Mouse (Mus musculus): ENCODE measurements at regions not wholly inside any gene's neighbourhood (a gene's known extent, or its start where the extent isn't known, plus 50 kb on each side); places are given as distances from the start of the nearest gene placed in this dataset.

DNA sequence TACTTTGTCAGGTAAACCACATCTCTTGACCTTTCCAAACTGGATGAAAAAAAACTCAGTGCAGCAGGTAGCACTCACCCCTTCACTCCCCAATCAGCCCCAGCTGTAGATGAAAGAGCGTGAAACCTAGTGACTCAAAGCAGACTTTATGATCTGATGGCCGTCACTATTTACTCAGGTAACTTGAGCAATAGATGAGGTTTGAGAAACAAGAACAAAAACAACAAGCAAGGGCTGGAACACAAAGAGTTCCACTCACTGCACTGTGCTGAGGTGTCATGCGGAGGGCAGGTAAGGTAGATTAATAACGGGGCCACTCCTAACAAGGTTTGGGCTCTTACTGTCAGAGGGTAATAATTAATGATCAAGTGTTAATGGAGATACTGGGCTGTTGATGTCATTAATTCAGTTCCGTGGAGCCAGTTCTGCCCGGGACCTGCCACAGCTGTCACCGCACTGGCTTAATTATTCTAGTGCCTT is 170.4 kb upstream of the Zeb2 start:
- in situ Hi-C loops (cut with MboI; ENCODE audit: unreplicated experiment in 2 of 2) = loop anchor here in 1 of 2 experiments (10.0 kb wide), 1 partner anchor 173 kb away; the partner anchor contains the start of gene Zeb2

DNA sequence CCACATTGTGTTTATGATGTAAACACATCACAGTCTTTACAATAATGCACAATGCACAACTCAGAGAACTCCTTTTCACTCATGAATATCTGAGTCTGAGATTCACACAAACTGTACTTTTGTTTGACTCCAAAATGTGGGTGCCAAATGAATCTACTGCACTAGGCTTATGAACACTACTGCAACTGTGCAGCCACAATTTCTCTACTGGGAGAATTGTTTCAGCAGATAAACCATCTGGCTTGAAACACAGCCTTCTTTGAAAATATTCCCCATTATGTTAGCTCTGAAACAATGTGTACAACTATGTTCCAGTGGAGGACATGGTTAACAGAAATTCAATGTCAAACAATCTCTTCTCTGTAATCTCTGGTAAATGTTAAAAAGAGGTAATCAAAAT is 166.6 kb upstream of the Zeb2 start:
- in situ Hi-C loops (cut with MboI; ENCODE audit: unreplicated experiment in 2 of 2) = loop anchor here (5.0 to 10.0 kb wide), 2 partner anchors 169 to 172 kb away; partner anchors contain the start of gene Zeb2 (in 1 of the 2)

DNA sequence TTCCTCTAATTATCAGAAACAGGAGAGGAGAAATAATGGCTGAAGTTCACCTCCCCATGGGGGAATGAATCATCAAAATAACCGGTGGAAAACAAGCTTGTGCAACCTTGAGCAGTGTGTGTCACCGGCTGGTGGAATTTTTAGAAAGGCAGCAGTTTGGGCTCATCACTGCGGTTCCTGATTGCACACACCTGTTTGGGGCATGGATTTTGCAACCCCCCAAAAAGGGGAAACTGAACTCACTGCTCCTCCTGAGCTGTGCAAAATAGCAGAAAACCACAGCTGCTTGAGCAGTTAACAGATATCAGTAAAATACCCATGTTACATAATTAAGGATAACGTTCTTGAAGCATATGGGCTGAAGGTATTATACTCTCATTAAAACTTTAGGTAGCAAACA is 162.3 kb upstream of the Zeb2 start:
- in situ Hi-C loops (cut with MboI; ENCODE audit: unreplicated experiment in 2 of 2) = no loop called here

DNA sequence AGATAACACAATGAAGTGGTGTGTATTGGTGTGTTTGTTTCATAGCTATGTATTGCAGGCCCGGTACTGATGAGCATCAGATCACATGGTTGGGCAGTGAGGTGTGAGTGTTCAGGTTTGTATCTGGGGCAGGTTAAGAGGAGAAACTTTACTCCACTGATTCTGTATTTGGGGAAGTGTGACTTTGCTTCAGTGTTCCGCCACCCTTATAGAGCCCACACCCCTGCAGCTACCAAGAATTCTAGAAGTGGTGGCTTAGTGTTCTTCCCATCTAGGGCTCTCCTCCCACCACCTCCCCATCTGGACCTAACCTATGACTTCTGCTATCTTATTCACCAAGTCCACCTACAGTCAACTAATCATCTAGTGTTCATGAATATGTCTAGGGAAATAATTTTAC is 160.4 kb upstream of the Zeb2 start:
- in situ Hi-C loops (cut with MboI; ENCODE audit: unreplicated experiment in 2 of 2) = no loop called here

DNA sequence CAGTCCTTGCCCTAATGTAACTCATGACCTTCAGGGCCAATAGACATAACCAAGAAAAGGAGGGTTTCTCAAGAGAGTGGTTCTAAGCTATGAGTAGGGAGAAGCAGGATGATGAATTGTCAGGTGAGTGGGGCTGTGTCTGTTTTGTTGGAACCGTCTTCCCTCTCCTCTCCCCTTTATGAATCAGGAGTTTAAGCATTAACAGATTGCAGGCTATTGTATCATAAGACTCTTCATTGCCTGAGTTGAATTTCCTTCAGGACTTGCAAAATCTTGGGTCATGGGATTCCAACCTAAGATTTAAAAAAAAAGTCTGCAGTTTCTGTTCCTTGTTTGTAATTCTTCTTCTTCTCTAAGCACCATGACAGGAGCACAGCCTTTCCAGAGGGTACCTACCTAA is 159.5 kb upstream of the Zeb2 start:
- in situ Hi-C loops (cut with MboI; ENCODE audit: unreplicated experiment in 2 of 2) = no loop called here

DNA sequence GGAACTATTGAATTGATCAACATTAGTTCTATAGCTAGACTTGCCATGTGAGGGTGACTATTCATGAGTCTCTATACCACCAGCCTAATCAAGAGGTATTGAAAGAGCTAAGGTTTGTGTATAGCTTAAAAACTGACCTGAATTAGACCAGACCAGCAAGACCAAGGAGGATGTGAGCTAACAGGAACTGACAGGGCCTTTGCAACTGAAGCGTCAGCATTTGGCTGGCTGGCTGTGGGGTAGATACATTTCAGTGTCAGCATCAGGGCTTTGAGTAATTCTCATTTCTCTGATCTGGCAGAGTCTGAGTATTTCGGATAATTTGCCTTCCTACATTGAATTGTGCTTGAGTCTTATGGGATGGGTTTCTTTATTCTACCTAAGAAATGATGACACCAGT is 152.8 kb upstream of the Zeb2 start:
- in situ Hi-C loops (cut with MboI; ENCODE audit: unreplicated experiment in 2 of 2) = loop anchor here in 1 of 2 experiments (25.0 kb wide), 1 partner anchor 1267 kb away; no protein-coding TSS in a partner anchor

DNA sequence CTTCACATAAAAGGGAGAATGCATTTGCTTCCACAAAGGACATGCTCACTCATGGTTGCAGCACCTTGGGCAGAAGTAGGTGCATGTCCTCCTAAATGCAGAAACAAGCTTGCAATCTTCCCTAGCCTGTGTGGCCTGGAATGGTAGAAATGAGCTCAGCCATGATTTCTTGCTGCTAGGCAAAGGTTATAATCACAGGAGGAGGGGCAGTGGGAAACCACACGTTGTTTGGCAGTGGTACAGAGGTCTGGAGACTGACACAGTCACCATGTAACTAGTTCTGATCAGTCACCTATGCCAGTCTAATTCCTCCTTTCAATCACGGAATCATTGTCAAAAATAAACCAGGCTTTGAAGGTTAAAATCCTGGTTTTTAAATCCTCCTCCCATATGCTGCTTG is 148.6 kb upstream of the Zeb2 start:
- in situ Hi-C loops (cut with MboI; ENCODE audit: unreplicated experiment in 2 of 2) = loop anchor here in 1 of 2 experiments (25.0 kb wide), 1 partner anchor 1271 kb away; no protein-coding TSS in a partner anchor

DNA sequence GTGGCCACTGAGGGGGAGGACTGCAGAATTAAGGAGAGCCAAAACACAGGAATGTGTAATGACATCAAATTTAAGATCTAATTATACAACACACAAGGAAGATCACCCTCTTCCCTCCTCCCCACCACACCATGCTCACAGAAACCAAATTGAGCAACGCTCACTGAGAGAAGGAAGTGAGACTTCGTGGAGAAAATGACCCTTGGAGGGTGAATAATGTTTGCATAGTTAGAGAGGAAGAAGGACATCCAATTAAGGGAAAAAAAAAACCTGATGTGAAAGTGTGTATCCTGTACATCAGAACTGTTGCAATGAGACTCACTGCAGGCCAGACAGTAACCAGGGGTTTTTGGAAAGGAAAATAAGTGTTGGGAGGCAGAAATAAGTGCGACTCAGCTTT is 144.8 kb upstream of the Zeb2 start:
- in situ Hi-C loops (cut with MboI; ENCODE audit: unreplicated experiment in 2 of 2) = loop anchor here in 1 of 2 experiments (25.0 kb wide), 1 partner anchor 1275 kb away; no protein-coding TSS in a partner anchor

DNA sequence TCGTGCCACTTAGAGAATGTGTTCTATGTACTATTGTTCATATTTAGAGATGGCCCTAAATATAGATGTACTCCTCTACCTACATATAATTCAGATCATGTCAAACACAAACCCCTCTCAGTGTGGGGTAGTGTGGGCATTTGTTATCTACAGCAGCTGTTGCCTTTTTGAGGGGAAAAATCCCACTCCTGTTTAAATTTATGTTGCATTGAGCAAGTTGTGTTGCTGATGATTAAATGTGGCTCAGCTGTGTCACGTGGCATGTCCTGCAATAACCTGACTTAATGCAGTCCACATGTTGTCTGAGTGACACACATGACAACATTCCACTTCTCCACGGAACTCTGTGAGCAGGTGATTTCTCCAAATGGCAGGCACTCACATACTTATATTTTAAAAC is 141.7 kb upstream of the Zeb2 start:
- in situ Hi-C loops (cut with MboI; ENCODE audit: unreplicated experiment in 2 of 2) = loop anchor here in 1 of 2 experiments (5.0 to 25.0 kb wide), 3 partner anchors 147 to 1278 kb away; partner anchors contain the start of gene Gtdc1

DNA sequence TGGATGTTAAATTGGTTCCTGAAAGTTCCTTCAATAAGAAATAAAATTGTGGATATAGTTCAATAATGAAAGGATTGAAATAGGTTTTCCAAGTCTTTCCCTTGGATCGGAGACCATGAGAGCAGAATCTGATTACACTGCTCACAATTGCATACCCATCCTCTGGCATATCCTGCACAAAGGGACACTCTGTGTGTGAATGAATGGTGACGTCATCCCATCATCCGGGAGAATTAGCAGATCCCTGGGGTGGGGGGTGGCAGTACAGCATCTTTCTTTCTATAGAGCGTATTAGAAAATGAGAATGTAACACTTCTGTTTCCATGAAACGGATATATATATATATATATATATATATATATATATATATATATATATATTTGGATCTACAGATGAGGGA is 139.2 kb upstream of the Zeb2 start:
- in situ Hi-C loops (cut with MboI; ENCODE audit: unreplicated experiment in 2 of 2) = loop anchor here in 1 of 2 experiments (5.0 to 25.0 kb wide), 3 partner anchors 144 to 1281 kb away; partner anchors contain the start of gene Gtdc1

DNA sequence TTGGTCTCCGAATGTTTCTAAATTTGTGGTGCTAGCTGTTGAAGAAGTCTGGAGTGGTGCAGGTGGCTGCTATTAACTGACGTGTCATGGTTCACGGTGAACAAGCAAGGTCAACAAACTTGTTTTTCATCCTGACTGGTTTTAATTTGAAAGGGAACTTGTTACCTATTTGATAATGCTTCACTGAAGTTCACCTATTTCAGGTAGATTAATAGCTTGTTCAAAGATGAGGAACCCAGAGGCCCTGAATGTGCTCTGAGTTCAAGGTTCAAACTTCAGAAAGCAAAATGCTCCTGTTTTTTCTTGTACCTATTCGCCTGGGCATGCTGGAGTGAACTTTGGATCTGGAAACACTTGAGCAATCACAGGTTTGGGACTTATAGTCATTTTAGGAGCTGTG is 136.7 kb upstream of the Zeb2 start:
- in situ Hi-C loops (cut with MboI; ENCODE audit: unreplicated experiment in 2 of 2) = loop anchor here in 1 of 2 experiments (10.0 to 25.0 kb wide), 2 partner anchors 329 to 1283 kb away; partner anchors contain the start of gene Gtdc1

DNA sequence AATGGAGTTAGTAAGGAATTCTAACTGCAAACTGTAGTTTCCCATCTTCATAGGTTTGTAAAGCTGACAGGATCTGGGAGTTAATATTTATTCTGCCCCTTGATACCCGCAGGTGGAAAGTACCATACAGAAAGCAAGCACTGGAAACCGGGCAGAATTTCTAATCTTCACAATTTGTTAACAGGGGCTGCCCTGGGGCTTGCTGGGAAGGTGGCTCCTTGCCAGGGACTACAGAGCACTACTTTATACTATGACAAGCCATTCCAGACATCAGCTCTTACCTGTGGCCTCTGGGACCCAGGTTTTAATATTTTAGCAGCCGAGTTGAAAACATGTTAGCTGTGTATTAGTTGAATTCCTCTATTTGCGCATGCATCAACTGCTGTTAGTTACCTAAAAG is 135.1 kb upstream of the Zeb2 start:
- in situ Hi-C loops (cut with MboI; ENCODE audit: unreplicated experiment in 2 of 2) = loop anchor here in 1 of 2 experiments (10.0 to 25.0 kb wide), 2 partner anchors 328 to 1285 kb away; partner anchors contain the start of gene Gtdc1

DNA sequence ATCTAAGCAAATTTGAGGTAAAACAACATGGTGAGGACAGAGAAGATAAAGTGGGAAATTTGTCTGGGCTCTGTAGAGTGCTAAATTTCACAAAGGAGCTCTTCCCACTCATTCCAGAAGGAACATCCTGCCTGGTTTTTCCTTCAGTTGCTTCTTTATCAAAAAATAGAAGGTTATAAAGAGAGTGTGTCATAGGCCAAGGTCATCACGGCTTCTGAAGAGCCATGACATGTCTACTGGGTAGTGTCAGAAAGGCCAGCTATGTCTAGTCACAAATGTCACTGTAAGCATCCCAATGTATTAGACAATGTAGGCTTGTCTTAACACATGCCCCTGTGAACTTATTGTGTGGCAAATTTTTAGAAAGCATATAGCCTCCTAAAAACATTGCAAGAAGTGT is 132.5 kb upstream of the Zeb2 start:
- in situ Hi-C loops (cut with MboI; ENCODE audit: unreplicated experiment in 2 of 2) = loop anchor here in 1 of 2 experiments (5.0 to 25.0 kb wide), 3 partner anchors 92 to 1288 kb away; partner anchors contain the start of gene Gtdc1

DNA sequence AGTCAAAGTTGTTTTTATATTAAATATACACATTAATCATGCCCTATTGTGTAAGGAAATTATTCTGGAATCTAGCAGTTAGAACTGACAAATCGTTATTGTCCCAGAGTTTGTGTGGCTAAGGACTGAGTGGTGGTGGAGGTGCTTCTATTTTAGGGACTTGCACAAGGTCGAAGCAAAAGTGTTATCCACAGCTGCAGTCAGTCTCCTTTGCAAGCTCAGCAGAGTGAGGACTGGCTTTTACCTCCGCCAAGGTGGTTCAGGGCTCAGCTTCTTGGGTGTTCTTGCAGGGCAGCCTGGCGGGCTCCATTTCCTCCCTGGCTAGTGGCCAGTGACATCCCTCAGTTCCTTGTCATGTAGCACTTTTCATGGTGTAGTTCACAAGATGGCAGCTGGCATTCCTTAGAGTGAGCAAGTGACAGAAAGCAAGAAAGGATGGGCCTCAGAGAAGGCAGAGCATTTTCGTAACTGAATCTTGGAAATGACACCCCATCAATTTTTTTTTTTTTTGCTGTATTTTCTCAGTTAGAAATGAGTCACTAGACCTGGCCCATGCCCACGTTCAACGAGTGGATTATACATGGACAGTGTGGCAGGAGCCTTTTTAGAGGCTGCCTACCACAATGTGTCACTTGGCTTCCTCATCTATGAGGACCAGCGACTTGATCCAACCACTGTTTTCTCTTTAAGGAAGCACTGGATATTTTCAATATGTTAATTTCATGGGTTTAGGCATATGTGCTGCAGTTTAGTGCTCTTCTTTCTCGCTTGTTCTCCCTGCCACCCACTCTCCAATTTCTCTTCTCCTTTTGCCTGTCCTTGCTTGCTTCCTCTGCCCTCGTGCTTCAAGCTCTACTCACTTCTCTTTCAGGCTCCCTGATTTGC is 129.1 kb upstream of the Zeb2 start:
- in situ Hi-C loops (cut with MboI; ENCODE audit: unreplicated experiment in 2 of 2) = loop anchor here in 1 of 2 experiments (5.0 kb wide), 1 partner anchor 89 kb away; no protein-coding TSS in a partner anchor

DNA sequence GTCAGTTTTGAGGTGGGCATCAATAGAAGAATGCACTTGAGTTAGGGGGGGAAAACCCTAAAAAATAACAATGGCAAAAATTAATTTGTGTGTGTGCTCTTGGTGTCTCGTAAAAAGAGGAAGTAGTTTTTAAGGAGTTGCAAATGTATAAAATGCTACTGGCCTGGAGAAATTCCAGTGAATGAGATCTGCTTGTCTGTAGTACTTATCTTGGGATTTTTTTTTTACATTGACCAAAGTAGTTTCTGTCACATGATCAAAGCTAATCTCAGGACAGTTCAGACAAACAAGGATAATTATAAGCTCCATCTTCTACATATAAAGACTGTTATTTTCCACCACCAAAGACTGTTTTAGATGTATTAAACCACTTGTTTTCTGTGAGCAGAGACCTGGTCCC is 128.3 kb upstream of the Zeb2 start:
- in situ Hi-C loops (cut with MboI; ENCODE audit: unreplicated experiment in 2 of 2) = loop anchor here in 1 of 2 experiments (5.0 kb wide), 1 partner anchor 88 kb away; no protein-coding TSS in a partner anchor

DNA sequence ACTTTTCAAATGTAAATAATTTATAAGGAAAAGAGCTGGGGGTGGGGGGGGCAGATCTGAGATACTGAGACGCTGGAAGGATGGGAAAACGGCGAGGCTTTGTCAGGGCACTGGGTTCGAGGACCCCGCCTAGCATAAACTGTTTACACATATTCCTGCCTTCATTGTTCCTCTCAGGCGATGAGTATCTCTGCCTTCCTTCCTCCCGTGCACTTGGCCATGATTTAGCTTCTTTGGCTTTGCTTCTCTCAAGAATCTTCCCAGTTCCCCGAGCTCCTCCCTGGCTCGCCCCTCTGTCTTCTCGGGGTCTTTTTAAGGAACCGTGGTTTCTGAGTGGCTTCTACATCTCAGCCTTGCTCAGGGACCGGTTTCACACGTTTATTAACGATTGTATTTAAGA is 127.3 kb upstream of the Zeb2 start:
- in situ Hi-C loops (cut with MboI; ENCODE audit: unreplicated experiment in 2 of 2) = no loop called here

DNA sequence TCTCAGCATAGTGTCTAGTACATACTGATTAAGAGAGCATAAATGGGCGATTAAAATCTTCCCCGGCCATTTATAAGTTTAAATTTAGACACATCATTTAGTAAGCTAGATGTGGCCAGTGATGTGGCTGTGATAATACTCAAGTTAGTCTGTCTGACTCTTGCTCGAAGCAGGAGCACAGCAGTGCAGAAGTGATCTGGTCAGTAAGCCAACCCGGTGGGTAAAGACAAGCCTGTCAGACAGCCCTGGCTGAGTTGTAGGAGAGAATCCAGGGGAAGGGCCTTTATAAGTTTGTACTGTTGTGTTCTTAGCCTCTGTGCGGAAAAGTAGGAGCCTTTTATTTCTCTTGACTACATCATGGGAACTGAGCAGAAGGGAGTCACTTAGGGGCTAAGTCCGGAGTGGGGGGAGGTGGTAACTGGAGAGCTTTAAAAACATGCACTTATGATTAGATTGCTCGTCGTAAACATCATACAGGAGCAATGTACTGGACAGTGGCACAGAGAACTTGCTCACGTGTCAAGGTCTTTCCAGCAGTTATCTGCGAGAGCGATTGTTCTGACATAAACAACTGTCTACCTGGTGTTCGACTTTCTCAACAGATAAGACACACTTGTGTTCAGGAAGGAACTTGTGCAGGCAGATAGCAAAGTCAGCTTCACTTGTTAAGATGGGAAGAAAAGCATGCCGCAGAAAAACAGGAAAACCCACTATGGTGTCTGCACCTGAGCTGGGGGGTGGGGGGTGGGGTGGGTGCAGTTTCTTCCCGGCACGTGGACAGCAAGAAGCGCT is 122.5 kb upstream of the Zeb2 start:
- in situ Hi-C loops (cut with MboI; ENCODE audit: unreplicated experiment in 2 of 2) = no loop called here

DNA sequence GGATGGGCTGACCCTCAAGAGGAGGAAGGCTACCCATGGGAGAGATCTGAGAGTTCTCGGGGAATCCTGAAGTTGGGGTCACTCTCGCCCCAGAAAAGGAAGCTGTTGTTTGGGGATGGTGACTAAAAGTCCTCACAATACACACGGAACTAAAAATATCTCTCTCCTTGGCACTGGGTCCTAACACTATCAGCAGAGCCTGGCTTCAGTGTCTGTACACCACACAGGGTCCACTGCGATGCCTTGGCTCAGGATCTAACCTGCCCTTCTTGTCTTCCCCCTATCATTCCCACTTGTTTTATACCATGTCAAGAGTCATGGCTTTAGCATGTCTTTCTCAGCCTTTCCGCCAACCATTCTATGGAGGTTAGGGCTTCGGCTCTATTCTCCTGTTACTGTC is 121.8 kb upstream of the Zeb2 start:
- in situ Hi-C loops (cut with MboI; ENCODE audit: unreplicated experiment in 2 of 2) = no loop called here

DNA sequence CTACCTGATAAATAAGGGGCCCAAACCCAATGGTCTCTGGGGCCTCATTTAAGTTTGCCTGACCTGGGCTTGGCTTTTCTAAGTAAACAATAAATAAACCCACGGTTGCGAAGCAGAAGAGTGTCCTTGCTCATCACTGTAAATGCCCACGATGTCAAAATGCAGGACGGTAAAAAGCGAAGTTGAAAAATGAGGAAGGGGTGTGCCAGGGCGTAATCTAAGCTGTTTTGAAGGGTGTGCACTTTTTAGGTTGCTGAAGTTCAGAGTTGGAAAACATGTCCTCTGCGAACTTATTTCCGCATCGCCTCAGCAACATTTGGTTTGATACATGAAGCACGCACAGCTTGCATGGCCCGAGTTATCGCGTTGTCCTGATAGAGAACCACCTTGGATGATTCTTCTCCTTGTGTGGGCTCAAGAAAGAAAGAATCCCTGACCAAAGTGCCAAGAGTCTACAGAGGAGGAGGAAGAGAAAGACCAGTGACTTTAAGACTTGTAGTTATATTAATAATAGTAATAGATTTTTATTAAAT is 119.0 kb upstream of the Zeb2 start:
- in situ Hi-C loops (cut with MboI; ENCODE audit: unreplicated experiment in 2 of 2) = no loop called here

DNA sequence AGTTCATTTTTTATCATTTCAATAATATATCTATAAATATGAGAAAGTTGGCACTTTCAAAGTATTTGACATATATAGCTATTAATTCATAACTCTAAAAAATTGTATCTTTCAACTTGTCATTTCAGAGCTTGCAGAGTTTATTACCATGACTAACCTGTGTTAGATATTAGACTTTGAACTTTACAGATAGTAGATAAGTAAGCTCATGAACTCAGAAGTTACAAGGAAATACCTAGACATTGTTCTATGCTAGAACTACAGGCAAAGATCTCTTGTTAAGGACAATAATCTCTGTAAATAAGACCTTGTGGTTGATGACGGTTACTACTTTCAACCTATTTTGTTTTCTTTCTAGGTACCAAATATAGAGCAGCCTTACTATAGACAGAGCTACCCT is 117.0 kb upstream of the Zeb2 start:
- in situ Hi-C loops (cut with MboI; ENCODE audit: unreplicated experiment in 2 of 2) = no loop called here

Data from v-Abl transformed pro-B cells (cell line).